Mouse (Mus musculus) embryonic facial prominence, embryonic 13.5 days (tissue): ENCODE measurements around the gene Dmrta2. TPM values are rescaled to one million over a fixed set of nuclear protein-coding genes. Genes with fewer than 3 reads are reported as not detected.

Source experiments
- ATAC-seq: fragments of 200-750 bp; cut with Nextera tagmentation; 2 replicates; pipeline ENCODE4 v1.8.0; 2017; ENCODE audit warnings: low read depth; ENCODE audit not compliant: insufficient number of reproducible peaks, insufficient read depth, low FRiP score, low TSS enrichment
- H3K27ac ChIP-seq: fragments of 300-500 bp; sonication (generic); 2 replicates; pipeline ENCODE4 v1.5.1; 2015; ENCODE audit warnings: moderate library complexity, mild to moderate bottlenecking, inconsistent platforms
- H3K27me3 ChIP-seq: fragments of 300-500 bp; sonication (generic); 2 replicates; pipeline ENCODE4 v1.6.1; 2015; ENCODE audit warnings: mild to moderate bottlenecking, inconsistent platforms
- H3K36me3 ChIP-seq: fragments of 300-500 bp; sonication (generic); 2 replicates; pipeline ENCODE4 v1.6.1; 2015; ENCODE audit warnings: mild to moderate bottlenecking, inconsistent platforms
- H3K4me1 ChIP-seq: fragments of 300-500 bp; sonication (generic); 2 replicates; pipeline ENCODE4 v1.6.1; 2015; ENCODE audit warnings: inconsistent platforms
- H3K4me2 ChIP-seq: fragments of 300-500 bp; sonication (generic); 2 replicates; pipeline ENCODE4 v1.6.1; 2015; ENCODE audit warnings: moderate library complexity, mild to moderate bottlenecking, inconsistent platforms
- H3K4me3 ChIP-seq: fragments of 300-500 bp; sonication (generic); 2 replicates; pipeline ENCODE4 v1.5.1; 2015; ENCODE audit warnings: mild to moderate bottlenecking, inconsistent platforms
- H3K9ac ChIP-seq: fragments of 300-500 bp; sonication (generic); 2 replicates; pipeline ENCODE4 v1.6.1; 2015; ENCODE audit warnings: mild to moderate bottlenecking, inconsistent platforms
- H3K9me3 ChIP-seq: fragments of 300-500 bp; sonication (generic); 2 replicates; pipeline ENCODE4 v1.6.1; 2016; ENCODE audit warnings: inconsistent platforms
- WGBS: fragments of 180-500 bp; shearing (Covaris S2); methylation state at CpG from one replicate; pipeline ENCODE4 v1.1.7; 2015; ENCODE audit warnings: mixed read lengths; 5-methylcytosine and 5-hydroxymethylcytosine counted together
- polyA plus RNA-seq: library from polyadenylated mRNA; unstranded; fragments of >200 nt; fragmentation: Nextera tagmentation; extraction: Ambion mirVana; gene quantifications from 2 replicates; pipeline ENCODE4 v1.2.1, GENCODE M21; 2015

Gene Dmrta2
- polyA plus RNA-seq, 1 experiment from 2014 or later: 0.56 TPM

DNA sequence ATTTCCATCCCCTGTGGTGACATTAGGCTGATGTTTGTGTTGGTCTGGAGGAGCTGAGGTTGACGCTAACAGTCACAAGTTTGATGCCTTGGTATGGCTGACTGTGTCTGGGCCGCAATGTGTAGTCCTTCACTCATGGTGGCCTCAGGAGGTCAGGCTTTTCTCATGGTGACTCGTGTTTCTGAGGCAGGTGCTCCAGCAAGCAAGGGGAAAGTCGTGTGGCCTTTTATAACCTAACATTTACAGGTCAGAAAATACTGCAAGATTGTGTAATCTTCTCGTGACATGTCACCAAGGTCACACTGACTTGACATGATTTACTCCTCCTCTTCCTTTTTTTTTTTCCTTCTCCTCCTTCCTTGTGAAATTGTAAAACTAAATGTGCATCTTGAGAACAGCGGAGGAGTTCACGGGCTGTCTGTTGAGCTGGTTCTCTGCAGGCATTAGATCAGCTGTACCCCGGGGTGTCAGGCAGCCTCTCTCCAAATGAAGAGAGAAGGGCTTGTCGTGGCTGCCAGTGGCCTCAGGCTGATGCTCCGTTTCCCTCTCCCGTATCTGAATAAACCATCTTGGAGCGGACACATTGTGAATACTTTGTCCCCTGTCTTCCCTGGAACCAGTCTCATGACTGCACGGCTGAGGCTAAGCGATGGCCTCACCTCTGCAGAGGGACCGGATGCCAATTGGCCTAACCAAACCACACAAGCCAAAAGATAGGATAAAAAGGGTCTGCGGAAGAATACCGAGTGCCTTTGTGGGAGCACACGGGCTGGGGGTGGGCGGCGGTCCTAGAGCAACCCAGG, 9.9 kb downstream of the Dmrta2 start:
- no peaks in the 10 kb centered on the region for H3K9me3 ChIP-seq
- H3K4me1 ChIP-seq: peaks cover 8% of the 10 kb centered on the region; the same call in 1 of the 2 replicates
- no peak for ATAC-seq
- no peak overlapping the region for H3K27ac ChIP-seq
- H3K36me3 ChIP-seq: no peaks in the 10 kb centered on the region
- peaks cover 95% of the 10 kb centered on the region for H3K27me3 ChIP-seq
- H3K9ac ChIP-seq: no peak overlapping the region
- no peak overlapping the region for H3K4me2 ChIP-seq
- 3% methylated on average over 20 of the region's 20 CpGs for WGBS
- H3K4me3 ChIP-seq: no peak overlapping the region

DNA sequence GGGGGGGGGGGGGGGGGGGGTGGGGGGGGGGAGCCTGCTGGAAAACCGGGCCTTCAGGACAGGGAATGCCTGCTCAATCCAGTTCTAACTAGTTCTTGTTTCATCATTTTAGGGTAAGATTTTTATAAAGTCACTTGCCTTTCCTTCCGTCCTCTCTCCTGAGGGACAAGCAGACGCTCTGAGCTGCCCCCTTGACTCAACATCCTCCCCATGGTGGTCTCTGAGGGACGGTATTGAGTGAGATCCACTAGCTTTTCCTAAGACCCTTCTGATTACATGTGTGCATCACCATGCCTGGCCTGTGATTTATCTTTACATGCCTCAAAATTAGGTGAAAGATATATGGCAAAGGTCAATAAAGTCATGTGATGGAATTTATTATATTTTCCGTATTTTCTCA, 10.6 kb downstream of the Dmrta2 start:
- no peak overlapping the region for H3K4me2 ChIP-seq
- no peak overlapping the region for H3K27ac ChIP-seq
- no peaks in the 10 kb centered on the region for H3K9me3 ChIP-seq
- ATAC-seq: no peak
- peaks cover 94% of the 10 kb centered on the region for H3K27me3 ChIP-seq
- no peaks in the 10 kb centered on the region for H3K36me3 ChIP-seq
- H3K4me3 ChIP-seq: no peak overlapping the region
- peaks cover 7% of the 10 kb centered on the region; the same call in 1 of the 2 replicates for H3K4me1 ChIP-seq
- WGBS: 11% methylated on average over 5 of the region's 5 CpGs
- H3K9ac ChIP-seq: no peak overlapping the region

DNA sequence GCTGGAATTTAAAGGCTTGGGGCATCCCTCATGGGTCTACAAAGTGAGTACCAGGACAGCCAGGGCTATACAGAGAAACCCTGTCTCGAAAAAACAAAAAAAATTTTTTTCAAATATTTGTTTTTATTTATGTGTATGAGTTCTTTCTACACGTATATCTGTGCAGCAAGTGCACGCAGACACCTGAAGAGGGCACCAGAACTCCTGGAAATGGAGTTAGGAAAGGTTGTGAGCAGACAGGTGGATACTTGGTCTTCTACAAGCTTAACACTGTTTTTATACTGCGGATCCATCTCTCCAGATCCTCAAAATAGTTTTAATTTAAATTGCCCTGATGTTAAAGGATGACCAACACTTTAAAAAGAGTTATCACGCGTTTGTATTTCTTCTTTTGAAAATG, 11.4 kb downstream of the Dmrta2 start:
- Histone ChIP-seq H3K4me2 (no peak overlapping the region), H3K4me3 (no peak overlapping the region), H3K27me3 (peaks cover 94% of the 10 kb centered on the region), H3K36me3 (no peaks in the 10 kb centered on the region), H3K9me3 (no peaks in the 10 kb centered on the region), H3K4me1 (no peaks in the 10 kb centered on the region), H3K9ac (no peak overlapping the region), H3K27ac (no peak overlapping the region)
- WGBS: 37% methylated on average over 6 of the region's 6 CpGs
- ATAC-seq: no peak

GRCm38 (mm10) chr4:110006044-110006443, 28.2 kb downstream of the Dmrta2 start:
- ATAC-seq: no peak
- no peaks in the 10 kb centered on the region for H3K4me1 ChIP-seq
- H3K4me2 ChIP-seq: no peak overlapping the region
- no peaks in the 10 kb centered on the region for H3K27me3 ChIP-seq
- H3K4me3 ChIP-seq: no peak overlapping the region
- H3K9me3 ChIP-seq: no peaks in the 10 kb centered on the region
- H3K27ac ChIP-seq: no peak overlapping the region
- H3K9ac ChIP-seq: no peak overlapping the region
- H3K36me3 ChIP-seq: no peaks in the 10 kb centered on the region
- 94% methylated on average over 1 of the region's 1 CpGs for WGBS

GRCm38 (mm10) chr4:110019145-110019544, 41.3 kb downstream of the Dmrta2 start:
- WGBS: 39% methylated on average over 9 of the region's 9 CpGs
- Histone ChIP-seq H3K4me3 (no peak overlapping the region), H3K36me3 (no peaks in the 10 kb centered on the region), H3K9ac (no peak overlapping the region), H3K27me3 (peaks cover 29% of the 10 kb centered on the region), H3K27ac (no peak overlapping the region), H3K4me1 (peaks cover 6% of the 10 kb centered on the region; the same call in 1 of the 2 replicates), H3K9me3 (no peaks in the 10 kb centered on the region), H3K4me2 (no peak overlapping the region)
- ATAC-seq: no peak

DNA sequence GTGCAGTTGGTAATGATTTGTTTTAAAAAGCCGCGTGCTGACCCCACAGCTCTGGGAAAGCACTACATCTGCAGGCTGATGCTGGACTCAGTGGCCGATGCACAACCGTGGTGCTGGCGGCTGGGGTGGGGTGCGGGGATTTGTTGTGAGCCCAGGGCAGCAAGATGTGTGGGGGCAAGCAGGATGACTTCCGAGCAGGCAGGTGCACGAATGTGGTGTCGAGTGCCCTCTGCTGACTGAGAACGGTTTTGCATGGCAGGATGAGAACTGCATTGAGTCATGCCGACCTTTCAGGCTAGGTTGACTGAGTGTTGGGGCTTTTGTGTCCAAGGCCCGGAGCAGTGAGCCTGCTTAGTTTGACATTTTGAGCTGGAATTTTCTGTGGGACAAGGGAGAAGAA, 42.4 kb downstream of the Dmrta2 start:
- peak overlapping the region; percentile 16; the same call in 1 of the 2 replicates for H3K4me3 ChIP-seq
- H3K27ac ChIP-seq: no peak overlapping the region
- ATAC-seq: no peak
- H3K36me3 ChIP-seq: no peaks in the 10 kb centered on the region
- no peak overlapping the region for H3K9ac ChIP-seq
- H3K4me1 ChIP-seq: peaks cover 6% of the 10 kb centered on the region; the same call in 1 of the 2 replicates
- peaks cover 29% of the 10 kb centered on the region for H3K27me3 ChIP-seq
- peak overlapping the region; percentile 47 for H3K4me2 ChIP-seq
- no peaks in the 10 kb centered on the region for H3K9me3 ChIP-seq
- WGBS: 14% methylated on average over 12 of the region's 12 CpGs

DNA sequence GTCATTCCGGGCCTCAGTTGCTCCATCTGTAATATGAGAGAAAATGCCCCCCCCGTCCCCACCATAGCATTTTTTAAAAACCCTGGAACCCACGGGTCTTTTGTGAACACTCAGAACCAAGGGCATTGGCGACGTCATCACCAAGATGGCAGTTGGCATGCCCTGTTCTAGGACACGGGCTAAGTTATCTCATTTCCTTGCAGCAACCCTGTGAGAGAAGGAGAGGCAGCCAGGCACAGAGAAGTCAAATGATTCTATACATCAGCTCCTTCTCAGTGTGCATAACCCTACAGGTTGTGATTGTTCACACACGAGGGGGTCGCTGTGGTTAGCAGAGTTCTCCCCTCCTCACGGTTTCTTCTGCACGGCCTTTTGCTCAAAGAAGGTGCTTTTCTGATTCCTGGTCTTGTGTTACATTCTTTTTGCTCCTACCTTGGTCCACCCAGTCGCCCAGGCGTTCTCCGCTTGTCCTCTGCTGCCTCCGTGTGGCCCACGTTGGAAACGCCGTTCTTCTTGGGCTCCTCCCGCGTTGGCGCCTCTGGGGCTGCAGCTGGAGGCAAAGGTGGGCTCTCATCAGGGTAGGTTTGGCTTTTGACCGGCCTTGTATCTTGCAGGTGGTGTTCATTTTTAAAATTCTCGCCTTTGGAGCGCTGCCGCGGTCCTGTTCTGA, 44.2 kb downstream of the Dmrta2 start:
- Histone ChIP-seq H3K9me3 (no peaks in the 10 kb centered on the region), H3K4me3 (peak overlapping the region; percentile 11; the same call in 1 of the 2 replicates), H3K27ac (no peak overlapping the region), H3K27me3 (peaks cover 29% of the 10 kb centered on the region), H3K9ac (0 out of 2 replicates have a peak overlapping the region, but pooled peaks have one; percentile 16), H3K4me2 (peak overlapping the region; percentile 50), H3K36me3 (no peaks in the 10 kb centered on the region), H3K4me1 (peaks cover 6% of the 10 kb centered on the region; the same call in 1 of the 2 replicates)
- 16% methylated on average over 25 of the region's 25 CpGs for WGBS
- no peak for ATAC-seq

DNA sequence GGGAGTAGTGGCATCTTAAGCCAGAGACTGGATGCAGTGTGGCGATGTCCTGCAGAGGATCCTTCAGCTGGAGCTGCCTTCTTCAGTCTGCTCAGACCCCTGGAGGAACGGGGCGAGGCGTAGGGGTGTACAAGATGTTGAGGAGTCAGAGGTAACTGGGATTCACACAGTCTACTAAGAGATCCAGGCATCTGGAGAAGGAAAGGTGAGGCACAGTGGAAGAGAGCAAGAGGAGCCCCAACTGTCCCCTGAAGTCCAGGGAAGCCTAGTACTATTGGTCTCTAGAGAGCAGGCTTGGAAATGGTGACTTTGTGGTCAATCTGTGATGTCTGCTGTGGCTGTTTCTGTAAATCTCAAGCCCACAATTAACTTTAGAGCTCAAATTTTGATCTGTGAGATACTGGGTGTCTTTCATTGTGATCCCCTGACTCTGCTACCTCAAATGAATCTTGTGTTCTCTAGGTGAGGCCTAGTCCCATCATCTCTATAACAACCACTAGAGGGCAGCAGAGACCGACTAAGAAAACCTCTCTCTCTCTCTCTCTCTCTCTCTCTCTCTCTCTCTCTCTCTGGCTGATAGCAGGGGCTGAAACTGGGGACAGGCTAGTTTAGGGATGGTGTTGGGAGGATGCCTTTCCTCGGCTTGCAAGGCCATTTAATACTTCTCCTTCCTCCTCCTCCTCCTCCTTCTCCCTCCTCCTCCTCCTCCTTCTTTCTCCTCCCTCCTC, 50.8 kb downstream of the Dmrta2 start:
- Histone ChIP-seq H3K27ac (no peak overlapping the region), H3K9me3 (no peaks in the 10 kb centered on the region), H3K4me3 (no peak overlapping the region), H3K4me2 (no peak overlapping the region), H3K36me3 (no peaks in the 10 kb centered on the region), H3K9ac (no peak overlapping the region), H3K4me1 (no peaks in the 10 kb centered on the region), H3K27me3 (peaks cover 10% of the 10 kb centered on the region; the same call in 1 of the 2 replicates)
- 0 out of 2 replicates have a peak, but pooled peaks have one; percentile 26 for ATAC-seq
- 58% methylated on average over 6 of the region's 6 CpGs for WGBS

DNA sequence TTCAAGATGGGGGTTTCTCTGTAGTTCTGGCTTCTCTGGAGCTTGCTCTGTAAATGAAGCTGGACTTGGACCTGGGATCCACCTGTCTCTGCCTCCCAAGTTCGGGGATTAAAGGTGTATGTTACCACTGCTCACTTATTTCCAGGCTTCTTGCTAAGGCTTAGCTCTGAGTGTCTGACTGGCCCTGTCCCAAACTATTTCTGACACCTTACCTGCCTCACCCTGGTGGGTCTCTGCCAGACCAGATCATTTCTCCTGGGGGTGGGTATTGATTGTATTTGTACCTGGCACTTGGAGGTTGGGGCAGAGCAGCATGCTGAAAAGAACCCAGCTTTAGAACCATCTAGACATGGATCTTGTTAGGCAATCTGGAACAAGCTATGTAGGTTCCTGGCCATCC, 51.6 kb downstream of the Dmrta2 start:
- no peak for ATAC-seq
- H3K4me1 ChIP-seq: no peaks in the 10 kb centered on the region
- H3K36me3 ChIP-seq: no peaks in the 10 kb centered on the region
- no peaks in the 10 kb centered on the region for H3K9me3 ChIP-seq
- H3K4me2 ChIP-seq: no peak overlapping the region
- no peak overlapping the region for H3K9ac ChIP-seq
- peaks cover 10% of the 10 kb centered on the region; the same call in 1 of the 2 replicates for H3K27me3 ChIP-seq
- 71% methylated on average over 1 of the region's 1 CpGs for WGBS
- no peak overlapping the region for H3K27ac ChIP-seq
- H3K4me3 ChIP-seq: no peak overlapping the region
